Mouse (Mus musculus): ENCODE data around the gene Maml2. TPM values are rescaled to one million over a fixed set of nuclear protein-coding genes. Genes with fewer than 3 reads are reported as not detected.
A peak's percentile ranks its signal among the peaks of the same experiment; 100 is the strongest.

Gene Maml2
- polyA plus RNA-seq, 1 experiment from 2014 or later, result 13.9 TPM

- no peak overlapping the region for H3K4me3 ChIP-seq
- H3K4me1 ChIP-seq, result peaks cover 6% of the 10 kb centered on the region; the same call in 1 of the 2 replicates
- H3K4me2 ChIP-seq (replicated peaks), result no peak overlapping the region
- 94% methylated on average over 1 of the region's 1 CpGs for WGBS
- H3K27ac ChIP-seq, result no peak overlapping the region
- H3K27me3 ChIP-seq (replicated peaks), result no peaks in the 10 kb centered on the region
- H3K9ac ChIP-seq, result no peak overlapping the region
- no peaks in the 10 kb centered on the region for H3K36me3 ChIP-seq
- no peaks in the 10 kb centered on the region for H3K9me3 ChIP-seq
- ATAC-seq (ENCODE audit: low FRiP score, low read depth), result no peak
These were observed 163.2 kb downstream of the Maml2 start for GRCm38 (mm10) chr9:13460926-13461325.

GRCm38 (mm10) chr9:13465358-13466020, 167.7 kb downstream of the Maml2 start:
- no peak overlapping the region for H3K4me2 ChIP-seq (replicated peaks)
- ATAC-seq (ENCODE audit: low FRiP score, low read depth), result no peak
- H3K36me3 ChIP-seq, result no peaks in the 10 kb centered on the region
- H3K9ac ChIP-seq, result no peak overlapping the region
- no peak overlapping the region for H3K27ac ChIP-seq
- no peaks in the 10 kb centered on the region for H3K9me3 ChIP-seq
- H3K4me3 ChIP-seq, result no peak overlapping the region
- H3K27me3 ChIP-seq (replicated peaks), result no peaks in the 10 kb centered on the region
- H3K4me1 ChIP-seq, result peaks cover 8% of the 10 kb centered on the region
- 79% methylated on average over 4 of the region's 4 CpGs for WGBS

- no peaks in the 10 kb centered on the region for H3K27me3 ChIP-seq (replicated peaks)
- WGBS, result 89% methylated on average over 4 of the region's 4 CpGs
These were observed 168.6 kb downstream of the Maml2 start for GRCm38 (mm10) chr9:13466351-13466750.

GRCm38 (mm10) chr9:13466816-13467215, 169.1 kb downstream of the Maml2 start:
- Histone ChIP-seq H3K4me3 (no peak overlapping the region), H3K4me1 (peaks cover 8% of the 10 kb centered on the region), H3K9me3 (no peaks in the 10 kb centered on the region), H3K27ac (no peak overlapping the region), H3K36me3 (no peaks in the 10 kb centered on the region), H3K27me3 (replicated peaks) (no peaks in the 10 kb centered on the region), H3K9ac (no peak overlapping the region), H3K4me2 (replicated peaks) (no peak overlapping the region)
- 88% methylated on average over 10 of the region's 10 CpGs for WGBS
- ATAC-seq (ENCODE audit: low FRiP score, low read depth), result no peak

More at GRCm38 (mm10) chr9:13466351-13466750, 168.6 kb downstream of the Maml2 start:
- H3K36me3 ChIP-seq, result no peaks in the 10 kb centered on the region
- no peak overlapping the region for H3K4me2 ChIP-seq (replicated peaks)
- H3K4me3 ChIP-seq, result no peak overlapping the region
- H3K4me1 ChIP-seq, result peaks cover 8% of the 10 kb centered on the region
- no peaks in the 10 kb centered on the region for H3K9me3 ChIP-seq
- no peak overlapping the region for H3K27ac ChIP-seq
- no peak overlapping the region for H3K9ac ChIP-seq
- ATAC-seq (ENCODE audit: low FRiP score, low read depth), result no peak

- 78% methylated on average over 7 of the region's 7 CpGs for WGBS
- no peak overlapping the region for H3K4me2 ChIP-seq (replicated peaks)
- no peak overlapping the region for H3K9ac ChIP-seq
- H3K9me3 ChIP-seq, result no peaks in the 10 kb centered on the region
- no peak overlapping the region for H3K4me3 ChIP-seq
- no peaks in the 10 kb centered on the region for H3K27me3 ChIP-seq (replicated peaks)
- ATAC-seq (ENCODE audit: low FRiP score, low read depth), result no peak
- H3K4me1 ChIP-seq, result peaks cover 8% of the 10 kb centered on the region
- H3K36me3 ChIP-seq, result no peaks in the 10 kb centered on the region
- H3K27ac ChIP-seq, result no peak overlapping the region
These were observed 170.0 kb downstream of the Maml2 start for GRCm38 (mm10) chr9:13467745-13468144.

GRCm38 (mm10) chr9:13468778-13469177, 171.0 kb downstream of the Maml2 start:
- no peak overlapping the region for H3K9ac ChIP-seq
- H3K27me3 ChIP-seq (replicated peaks), result no peaks in the 10 kb centered on the region
- H3K36me3 ChIP-seq, result no peaks in the 10 kb centered on the region
- WGBS, result 87% methylated on average over 6 of the region's 6 CpGs
- peaks cover 8% of the 10 kb centered on the region for H3K4me1 ChIP-seq
- no peak overlapping the region for H3K4me3 ChIP-seq
- no peaks in the 10 kb centered on the region for H3K9me3 ChIP-seq
- no peak overlapping the region for H3K4me2 ChIP-seq (replicated peaks)
- no peak overlapping the region for H3K27ac ChIP-seq
- no peak for ATAC-seq (ENCODE audit: low FRiP score, low read depth)

- 55% methylated on average over 7 of the region's 7 CpGs for WGBS
- H3K4me2 ChIP-seq (replicated peaks), result no peak overlapping the region
- no peaks in the 10 kb centered on the region for H3K9me3 ChIP-seq
- peaks cover 9% of the 10 kb centered on the region for H3K4me1 ChIP-seq
- H3K4me3 ChIP-seq, result no peak overlapping the region
- no peak overlapping the region for H3K27ac ChIP-seq
- H3K9ac ChIP-seq, result no peak overlapping the region
- H3K27me3 ChIP-seq (replicated peaks), result no peaks in the 10 kb centered on the region
- no peaks in the 10 kb centered on the region for H3K36me3 ChIP-seq
- ATAC-seq (ENCODE audit: low FRiP score, low read depth), result no peak
These were observed 172.3 kb downstream of the Maml2 start for GRCm38 (mm10) chr9:13470013-13470412.

- 94% methylated on average over 5 of the region's 5 CpGs for WGBS
- H3K27me3 ChIP-seq (replicated peaks), result no peaks in the 10 kb centered on the region
- no peak for ATAC-seq (ENCODE audit: low FRiP score, low read depth)
- H3K4me2 ChIP-seq (replicated peaks), result no peak overlapping the region
- no peaks in the 10 kb centered on the region for H3K36me3 ChIP-seq
- no peak overlapping the region for H3K9ac ChIP-seq
- H3K4me1 ChIP-seq, result peaks cover 15% of the 10 kb centered on the region
- no peak overlapping the region for H3K27ac ChIP-seq
- H3K9me3 ChIP-seq, result no peaks in the 10 kb centered on the region
- no peak overlapping the region for H3K4me3 ChIP-seq
These were observed 177.2 kb downstream of the Maml2 start for GRCm38 (mm10) chr9:13474951-13475350.

- no peak overlapping the region for H3K9ac ChIP-seq
- H3K36me3 ChIP-seq, result no peaks in the 10 kb centered on the region
- no peak overlapping the region for H3K4me3 ChIP-seq
- peak; percentile 64; the same call in 1 of the 2 replicates for ATAC-seq (ENCODE audit: low FRiP score, low read depth)
- 2% methylated on average over 4 of the region's 4 CpGs for WGBS
- no peaks in the 10 kb centered on the region for H3K27me3 ChIP-seq (replicated peaks)
- no peaks in the 10 kb centered on the region for H3K9me3 ChIP-seq
- no peak overlapping the region for H3K27ac ChIP-seq
- H3K4me2 ChIP-seq (replicated peaks), result no peak overlapping the region
- H3K4me1 ChIP-seq, result peaks cover 28% of the 10 kb centered on the region
These were observed 181.5 kb downstream of the Maml2 start for GRCm38 (mm10) chr9:13479275-13479674.

GRCm38 (mm10) chr9:13483199-13484068, 185.7 kb downstream of the Maml2 start:
- Histone ChIP-seq H3K9me3 (no peaks in the 10 kb centered on the region), H3K27ac (no peak overlapping the region), H3K9ac (no peak overlapping the region), H3K36me3 (no peaks in the 10 kb centered on the region), H3K4me1 (peaks cover 27% of the 10 kb centered on the region), H3K27me3 (replicated peaks) (no peaks in the 10 kb centered on the region), H3K4me3 (no peak overlapping the region), H3K4me2 (replicated peaks) (no peak overlapping the region)
- 62% methylated on average over 5 of the region's 5 CpGs for WGBS
- ATAC-seq (ENCODE audit: low FRiP score, low read depth), result no peak

GRCm38 (mm10) chr9:13484267-13485240, 186.8 kb downstream of the Maml2 start:
- Histone ChIP-seq H3K36me3 (no peaks in the 10 kb centered on the region), H3K4me1 (peaks cover 19% of the 10 kb centered on the region), H3K27me3 (replicated peaks) (no peaks in the 10 kb centered on the region), H3K27ac (no peak overlapping the region), H3K9ac (no peak overlapping the region), H3K9me3 (no peaks in the 10 kb centered on the region), H3K4me3 (no peak overlapping the region), H3K4me2 (replicated peaks) (no peak overlapping the region)
- WGBS, result 68% methylated on average over 12 of the region's 12 CpGs
- ATAC-seq (ENCODE audit: low FRiP score, low read depth), result no peak

- Histone ChIP-seq H3K9ac (no peak overlapping the region), H3K9me3 (no peaks in the 10 kb centered on the region)
These were observed 188.2 kb downstream of the Maml2 start for GRCm38 (mm10) chr9:13485914-13486313.

More at GRCm38 (mm10) chr9:13485914-13486313, 188.2 kb downstream of the Maml2 start:
- H3K27ac ChIP-seq, result no peak overlapping the region
- no peak for ATAC-seq (ENCODE audit: low FRiP score, low read depth)
- no peak overlapping the region for H3K4me2 ChIP-seq (replicated peaks)
- no peak overlapping the region for H3K4me3 ChIP-seq
- H3K4me1 ChIP-seq, result peaks cover 10% of the 10 kb centered on the region
- H3K36me3 ChIP-seq, result no peaks in the 10 kb centered on the region
- H3K27me3 ChIP-seq (replicated peaks), result no peaks in the 10 kb centered on the region
- WGBS, result 86% methylated on average over 1 of the region's 1 CpGs
